Mouse (Mus musculus): ENCODE results near the gene Zmym1.
"Not testable (repeated sequence)": the region's sequence is repeated elsewhere in the genome, so short reads cannot be mapped to it uniquely, and the experiment has no call there.

Gene Zmym1

DNA sequence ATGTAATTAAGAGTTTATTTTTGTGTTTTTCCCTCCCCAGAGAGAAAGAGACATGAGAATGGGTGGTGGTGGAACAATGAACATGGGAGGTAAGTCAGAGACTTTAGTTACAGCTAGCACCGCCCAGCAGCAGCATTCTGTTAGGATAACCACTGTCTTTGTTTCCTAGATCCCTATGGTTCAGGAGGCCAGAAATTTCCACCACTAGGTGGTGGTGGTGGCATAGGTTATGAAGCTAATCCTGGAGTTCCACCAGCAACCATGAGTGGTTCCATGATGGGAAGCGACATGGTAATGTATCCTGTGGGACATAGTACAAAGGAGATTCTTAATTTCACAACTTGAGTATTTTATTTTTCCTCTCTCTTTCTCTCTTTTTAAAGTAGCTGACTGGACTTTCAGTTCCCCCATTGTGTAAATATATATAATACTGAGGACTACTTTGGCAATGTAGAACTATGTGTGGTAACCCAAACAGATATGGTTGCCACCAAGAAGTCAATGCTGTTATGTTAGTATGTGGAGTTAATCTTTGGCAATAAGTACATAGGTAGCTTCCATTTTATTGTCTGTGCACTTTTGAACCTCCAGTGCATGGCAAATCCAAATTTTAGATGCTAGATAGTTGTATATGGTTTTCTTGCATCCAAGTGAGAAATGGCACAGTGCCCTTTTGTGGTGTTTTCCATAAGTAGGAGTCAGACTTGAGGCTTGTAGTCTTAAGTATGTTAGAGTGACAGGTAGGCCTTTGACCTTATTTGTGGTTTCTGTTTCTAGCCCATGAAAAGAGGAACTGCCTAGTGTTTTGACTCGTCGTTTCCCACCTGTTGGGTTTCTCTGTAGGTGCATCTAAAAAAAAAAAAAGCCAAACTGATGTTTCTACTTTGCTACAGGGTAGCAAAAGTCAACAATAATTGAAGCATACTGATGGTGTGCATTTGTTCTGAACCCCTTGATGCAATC, 33.4 kb downstream of the Zmym1 start:
- peak; percentile 40 for DNase-seq (ENCODE audit: low spot score)

- DNase-seq (ENCODE audit: low spot score) = no peak
These were observed 34.1 kb downstream of the Zmym1 start for GRCm38 (mm10) chr4:127026826-127027225.

- DNase-seq (ENCODE audit: low spot score) = no peak
These were observed 36.7 kb downstream of the Zmym1 start for GRCm38 (mm10) chr4:127024240-127024639.

- DNase-seq (ENCODE audit: low spot score) = no peak
These were observed 37.8 kb downstream of the Zmym1 start for GRCm38 (mm10) chr4:127023201-127023600.

- DNase-seq (ENCODE audit: low spot score) = peak; percentile 78
These were observed 38.8 kb downstream of the Zmym1 start for GRCm38 (mm10) chr4:127021989-127022626.

GRCm38 (mm10) chr4:127021151-127021945, 39.6 kb downstream of the Zmym1 start, which contains the start of gene Sfpq:
Gene Sfpq, plus strand, starts transcription at chr4:127021324.
- peak; percentile 100 for DNase-seq (ENCODE audit: low spot score)

- DNase-seq (ENCODE audit: low spot score) = no peak
These were observed 40.4 kb downstream of the Zmym1 start for GRCm38 (mm10) chr4:127020411-127021150.

DNA sequence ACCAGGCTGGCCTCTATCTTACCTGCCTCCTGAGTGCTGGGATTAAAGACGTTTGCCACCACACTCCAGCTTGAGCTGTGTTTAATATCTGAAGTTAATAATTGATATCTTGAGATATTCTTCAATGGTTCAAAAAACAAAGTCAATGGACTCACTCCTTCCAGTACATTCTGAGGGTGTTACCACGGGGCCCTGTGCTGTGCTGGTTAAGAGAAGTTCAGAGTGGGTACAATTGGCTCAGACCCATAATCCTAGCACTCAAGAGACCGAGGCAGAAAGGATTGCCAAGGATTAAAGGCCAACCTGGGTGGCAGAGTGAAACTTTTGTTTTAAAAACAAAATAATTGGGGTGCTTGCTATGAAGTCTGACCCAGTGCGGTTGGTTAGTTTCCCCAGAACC, 44.6 kb downstream of the Zmym1 start:
- DNase-seq (ENCODE audit: low spot score) = no peak

DNA sequence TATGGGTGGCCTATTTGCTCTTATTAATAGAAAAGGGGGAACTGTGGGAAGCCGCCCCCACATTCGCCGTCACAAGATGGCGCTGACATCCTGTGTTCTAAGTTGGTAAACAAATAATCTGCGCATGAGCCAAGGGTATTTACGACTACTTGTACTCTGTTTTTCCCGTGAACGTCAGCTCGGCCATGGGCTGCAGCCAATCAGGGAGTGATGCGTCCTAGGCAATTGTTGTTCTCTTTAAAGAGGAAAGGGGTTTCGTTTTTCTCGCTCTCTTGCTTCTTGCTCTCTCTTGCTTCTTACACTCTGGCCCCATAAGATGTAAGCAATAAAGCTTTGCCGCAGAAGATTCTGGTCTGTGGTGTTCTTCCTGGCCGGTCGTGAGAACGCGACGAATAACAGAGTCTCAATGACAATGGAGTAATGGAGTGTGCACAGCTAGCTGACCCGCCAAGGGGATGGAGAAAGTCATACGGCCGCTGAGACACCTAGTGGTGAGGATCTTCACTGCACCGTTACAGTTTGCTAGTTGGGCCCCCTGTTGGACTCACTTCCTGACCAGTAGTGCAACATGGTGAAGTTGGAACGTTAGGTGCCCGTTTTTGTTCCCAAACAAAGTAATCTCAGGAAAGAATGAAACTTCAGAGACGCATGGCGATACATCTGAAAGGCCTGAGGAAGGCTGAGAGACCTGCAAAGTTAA, 45.5 kb downstream of the Zmym1 start:
- DNase-seq (ENCODE audit: low spot score) = peak; percentile 66

- no peak for DNase-seq (ENCODE audit: low spot score)
These were observed 55.6 kb downstream of the Zmym1 start for GRCm38 (mm10) chr4:127005113-127005936.

DNA sequence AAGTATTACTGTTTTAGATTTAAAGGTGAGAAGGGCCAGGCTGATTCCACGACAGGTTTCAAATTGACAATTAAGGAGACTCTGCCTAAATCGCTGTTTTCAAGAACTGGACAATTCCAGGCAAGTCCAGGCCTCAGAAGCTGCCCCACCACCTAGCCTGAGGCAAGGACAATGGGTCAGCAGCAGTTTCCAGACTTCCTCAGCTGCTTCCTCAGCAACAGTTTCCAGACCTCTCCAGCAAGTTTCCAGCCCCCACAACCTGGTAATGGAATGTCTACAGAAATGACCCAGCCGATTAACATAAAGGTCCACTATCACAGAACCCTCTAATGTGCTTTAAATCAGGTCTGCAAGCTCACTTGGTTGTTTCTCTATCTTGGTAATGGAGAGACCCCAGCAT, 56.6 kb downstream of the Zmym1 start:
- no peak for DNase-seq (ENCODE audit: low spot score)

DNA sequence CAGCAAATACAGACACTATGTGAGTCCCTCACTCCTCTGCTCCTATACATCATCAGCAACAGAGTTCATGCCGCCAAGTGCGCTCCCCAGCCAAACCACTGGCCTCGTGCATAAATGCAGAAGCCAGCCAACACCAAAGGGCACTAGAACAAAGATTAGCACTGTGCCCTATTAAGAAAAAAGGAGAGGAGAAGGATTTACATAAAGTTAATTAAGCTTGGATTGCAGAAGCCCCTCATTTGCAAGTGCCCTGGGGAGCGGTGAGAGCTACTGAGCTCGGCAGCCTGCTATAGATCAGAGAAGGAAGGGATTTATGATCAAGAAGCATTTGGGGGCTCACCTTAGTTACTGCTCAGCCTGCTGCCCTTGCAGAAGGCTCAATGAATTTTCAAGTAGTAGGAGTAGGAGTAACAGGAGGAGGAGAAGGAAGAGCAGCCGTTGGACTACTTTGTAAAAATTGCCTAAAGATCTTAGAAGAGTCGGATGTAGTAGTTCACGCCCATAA, 60.3 kb downstream of the Zmym1 start:
- no peak for DNase-seq (ENCODE audit: low spot score)

- not testable (repeated sequence) for DNase-seq (ENCODE audit: low spot score)
These were observed 61.6 kb downstream of the Zmym1 start for GRCm38 (mm10) chr4:126999372-126999771.

Data from c-Kit-positive CD71-positive TER-119-positive erythroid progenitor cells, embryonic 14.5 days (primary cell).